ENCODE assay signal across 8 mouse cellular contexts in genomic region chr5:36369261-36369684, GRCm38 (mm10). TPM values are rescaled to one million over a fixed set of nuclear protein-coding genes. Genes with fewer than 3 reads are reported as not detected.
DNase-seq lines count a peak whose midpoint lies in the region; ATAC-seq and TF ChIP-seq lines count a peak whose summit lies in the region.

No protein-coding gene starts in this region.

- no peaks in the 10 kb centered on the region for H3K36me3 ChIP-seq in forebrain, embryonic 15.5 days
- no peaks in the 10 kb centered on the region for H3K36me3 ChIP-seq in kidney, postnatal 0 days (ENCODE audit: insufficient read depth, low read length)
- H3K36me3 ChIP-seq in neural tube, embryonic 14.5 days (ENCODE audit: control insufficient read depth, insufficient read depth, low read length), result no peaks in the 10 kb centered on the region

- intact Hi-C loops in gastrocnemius, adult 2 months (cut with DNase I), result no loop called here

- peak overlapping the region; percentile 92 for H3K27ac ChIP-seq in gastrocnemius, adult 2 months
- peak overlapping the region; percentile 37 for H3K27ac ChIP-seq in forebrain, embryonic 15.5 days (replicated peaks)
- no peak overlapping the region for H3K27ac ChIP-seq in kidney, postnatal 0 days
- H3K27ac ChIP-seq in neural tube, embryonic 14.5 days (ENCODE audit: low read depth, low read length), result no peak overlapping the region

- DNase-seq in gastrocnemius, adult 2 months, result no peak
- DNase-seq in gastrocnemius, postnatal 10 days, result no peak
- no peak for DNase-seq in kidney, postnatal 0 days (ENCODE audit: low spot score)
- no peak for DNase-seq in B cell, adult 2 months
- no peak for DNase-seq in c-Kit-positive CD71-positive TER-119-positive erythroid progenitor cells, embryonic 14.5 days (ENCODE audit: low spot score)
- DNase-seq in right cerebral cortex, postnatal 25 days, result no peak

- H3K4me3 ChIP-seq in gastrocnemius, adult 2 months, result no peak overlapping the region
- no peak overlapping the region for H3K4me3 ChIP-seq in forebrain, embryonic 15.5 days
- no peak overlapping the region for H3K4me3 ChIP-seq in kidney, postnatal 0 days (replicated peaks; ENCODE audit: low read depth, low read length)
- no peak overlapping the region for H3K4me3 ChIP-seq in neural tube, embryonic 14.5 days (ENCODE audit: low read depth, low read length)

- ATAC-seq in forebrain, embryonic 15.5 days (replicated peaks), result peak; percentile 42
- ATAC-seq in kidney, postnatal 0 days (replicated peaks; ENCODE audit: low FRiP score, low read depth), result peak; percentile 62
- ATAC-seq in neural tube, embryonic 14.5 days (ENCODE audit: low read depth), result peak; percentile 59

- H3K9me3 ChIP-seq in forebrain, embryonic 15.5 days, result no peaks in the 10 kb centered on the region
- no peaks in the 10 kb centered on the region for H3K9me3 ChIP-seq in kidney, postnatal 0 days (replicated peaks; ENCODE audit: low read length)
- no peaks in the 10 kb centered on the region for H3K9me3 ChIP-seq in neural tube, embryonic 14.5 days (ENCODE audit: control insufficient read depth, low read length)

- no peak overlapping the region for H3K9ac ChIP-seq in forebrain, embryonic 15.5 days (replicated peaks)
- H3K9ac ChIP-seq in kidney, postnatal 0 days (ENCODE audit: low read depth, low read length), result no peak overlapping the region
- H3K9ac ChIP-seq in neural tube, embryonic 14.5 days (replicated peaks; ENCODE audit: low read depth, low read length), result no peak overlapping the region

- no peak overlapping the region for H3K4me2 ChIP-seq in forebrain, embryonic 15.5 days (replicated peaks)
- no peak overlapping the region for H3K4me2 ChIP-seq in kidney, postnatal 0 days (ENCODE audit: low read length)
- no peak overlapping the region for H3K4me2 ChIP-seq in neural tube, embryonic 14.5 days (ENCODE audit: low read depth, low read length)

- peaks cover 31% of the 10 kb centered on the region for H3K4me1 ChIP-seq in forebrain, embryonic 15.5 days
- peaks cover 19% of the 10 kb centered on the region for H3K4me1 ChIP-seq in kidney, postnatal 0 days (replicated peaks; ENCODE audit: insufficient read depth, low read length)
- peaks cover 27% of the 10 kb centered on the region for H3K4me1 ChIP-seq in neural tube, embryonic 14.5 days (ENCODE audit: control insufficient read depth, insufficient read depth, low read length)

- no peak for TF ChIP-seq CTCF in gastrocnemius, adult 2 months (IDR thresholded peaks at IDR 0.05)
- no peak for TF ChIP-seq CTCF in kidney, postnatal 0 days (IDR thresholded peaks at IDR 0.05; ENCODE audit: low read depth)

- H3K27me3 ChIP-seq in forebrain, embryonic 15.5 days, result no peaks in the 10 kb centered on the region
- H3K27me3 ChIP-seq in kidney, postnatal 0 days (ENCODE audit: insufficient read depth, low read length), result no peaks in the 10 kb centered on the region
- no peaks in the 10 kb centered on the region for H3K27me3 ChIP-seq in neural tube, embryonic 14.5 days (ENCODE audit: control insufficient read depth, insufficient read depth, low read length)

- WGBS in forebrain, embryonic 15.5 days, result 26% methylated on average over 1 of the region's 1 CpGs
- 65% methylated on average over 1 of the region's 1 CpGs for WGBS in kidney, postnatal 0 days
- 31% methylated on average over 1 of the region's 1 CpGs for WGBS in neural tube, embryonic 14.5 days

RNA-seq across cellular contexts. Expression of gene Sorcs2, which starts 28.7 kb away (rescaled TPM):
- 1 to 10 TPM in 1 of 2 experiments, under 1 TPM in 1; 0.94 to 2.3 TPM for total RNA-seq in gastrocnemius, adult 2 months (2021)
- total RNA-seq in gastrocnemius, postnatal 10 days (2021), result 10 to 100 TPM; 15.6 to 16.0 TPM
- 7.3 and 7.9 TPM in 2 replicates for polyA plus RNA-seq in forebrain, embryonic 15.5 days (2015; fragmentation: Nextera tagmentation; extraction: Ambion mirVana)
- 5.1 and 5.8 TPM in 2 replicates for polyA plus RNA-seq in kidney, postnatal 0 days (2015; fragmentation: Nextera tagmentation; extraction: Ambion mirVana)
- polyA plus RNA-seq in neural tube, embryonic 14.5 days (2014; fragmentation: Nextera tagmentation; extraction: Ambion mirVana), result 11.1 and 12.6 TPM in 2 replicates

Comparison
In these comparisons a context has a peak if more than half of its experiments do, and no peak if none do; other contexts are left out.
1. H3K27ac ChIP-seq: peak in gastrocnemius, adult 2 months (single experiment) and forebrain, embryonic 15.5 days (single experiment); none in kidney, postnatal 0 days (single experiment) and neural tube, embryonic 14.5 days (single experiment).
2. Peak in every context shown above with its lines, with median percentiles within 50 percentile points of each other: ATAC-seq.